Mouse (Mus musculus) liver, adult 2 months (tissue): ENCODE results near the gene Dcaf17. TPM values are rescaled to one million over a fixed set of nuclear protein-coding genes. Genes with fewer than 3 reads are reported as not detected.

Experiments used
- DNase-seq: peaks from one replicate; pipeline ENCODE4 v3.0.0-alpha.2; 2011; ENCODE audit warnings: low read depth, low spot score; ENCODE audit errors: extremely low read depth
- H3K27ac ChIP-seq: fragments of 200-500 bp; replicated peaks from 2 replicates; pipeline ENCODE4 v1.5.1; 2012; ENCODE audit warnings: low read depth, mild to moderate bottlenecking, control low read depth, inconsistent platforms, low read length; ENCODE audit not compliant: insufficient read depth
- H3K27me3 ChIP-seq: fragments of 200-500 bp; 2 replicates; pipeline ENCODE4 v1.6.1; 2012; ENCODE audit warnings: mild to moderate bottlenecking, moderate library complexity, low read length, inconsistent platforms; ENCODE audit not compliant: control insufficient read depth, insufficient read depth
- H3K36me3 ChIP-seq: fragments of 200-500 bp; 2 replicates; pipeline ENCODE4 v1.6.1; 2012; ENCODE audit warnings: low read length, inconsistent platforms; ENCODE audit not compliant: control insufficient read depth, insufficient read depth
- H3K4me1 ChIP-seq: fragments of 200-500 bp; 2 replicates; pipeline ENCODE4 v1.6.1; 2011; ENCODE audit warnings: low read length; ENCODE audit not compliant: control insufficient read depth, insufficient read depth
- H3K4me3 ChIP-seq: fragments of 200-500 bp; 2 replicates; pipeline ENCODE4 v1.5.1; 2011; ENCODE audit warnings: low read depth, mild to moderate bottlenecking, control low read depth, low read length, moderate library complexity; ENCODE audit not compliant: insufficient read depth
- H3K79me2 ChIP-seq: fragments of 200-500 bp; 2 replicates; pipeline ENCODE4 v1.6.1; 2012; ENCODE audit warnings: inconsistent platforms, mild to moderate bottlenecking, low read length, moderate library complexity; ENCODE audit not compliant: control insufficient read depth, insufficient read depth
- H3K9ac ChIP-seq: fragments of 200-500 bp; 2 replicates; pipeline ENCODE4 v1.6.1; 2012; ENCODE audit warnings: low read depth, mild to moderate bottlenecking, control low read depth, inconsistent platforms, low read length
- CTCF ChIP-seq: fragments of 200-500 bp; IDR thresholded peaks from 2 replicates; pipeline ENCODE4 v1.5.1; 2011; ENCODE audit warnings: low read depth, low read length, control low read depth
- POLR2A ChIP-seq: fragments of 200-500 bp; IDR thresholded peaks from 2 replicates; pipeline ENCODE4 v1.6.1; 2011; ENCODE audit warnings: low read length, control low read depth; ENCODE audit not compliant: insufficient read depth; ENCODE audit errors: extremely low read depth
- WGBS: fragments of 180-500 bp; shearing (Covaris S2); methylation state at CpG from one replicate; pipeline ENCODE4 v1.1.7; 2018; 5-methylcytosine and 5-hydroxymethylcytosine counted together
- polyA plus RNA-seq: library from polyadenylated mRNA; depleted of rRNA; stranded (reverse); fragments of >200 nt; gene quantifications from 2 replicates; pipeline ENCODE4 v1.2.3, GENCODE M21; 2012
- total RNA-seq: library from RNA; depleted of rRNA; stranded (reverse); fragments of >200 nt; gene quantifications from 2 replicates; pipeline ENCODE4 v1.2.3, GENCODE M21; 2014

Gene Dcaf17
- total and polyA plus RNA-seq, 2 experiments, result 2.8 to 9.5 TPM

DNA sequence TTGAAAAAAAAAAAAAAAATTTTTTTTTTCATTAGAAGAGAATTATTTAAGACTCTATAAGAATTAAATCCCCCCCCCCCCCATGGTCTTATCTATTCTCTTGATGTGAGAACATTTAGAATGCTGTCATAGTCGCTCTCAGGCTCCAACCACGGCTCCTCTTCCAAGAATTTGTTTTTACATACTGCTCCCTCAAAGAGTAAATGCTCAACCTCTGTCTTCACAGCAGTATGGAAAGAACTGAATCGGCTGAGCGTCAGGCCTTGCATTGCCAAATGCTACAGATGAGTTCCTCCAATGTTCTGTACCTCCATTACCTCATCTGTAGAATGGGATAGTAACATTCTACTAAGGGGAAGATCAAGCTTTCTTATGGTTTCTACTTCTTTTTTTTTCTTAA, 16.5 kb downstream of the Dcaf17 start:
- H3K4me1 ChIP-seq, result no peaks in the 10 kb centered on the region
- WGBS, result over 99% methylated on average over 4 of the region's 4 CpGs

GRCm38 (mm10) chr2:71073330-71073729, 18.2 kb downstream of the Dcaf17 start:
- H3K9ac ChIP-seq, result no peak overlapping the region
- H3K79me2 ChIP-seq, result no peaks in the 10 kb centered on the region
- DNase-seq, result no peak
- no peaks in the 10 kb centered on the region for H3K27me3 ChIP-seq
- peaks cover 24% of the 10 kb centered on the region for H3K36me3 ChIP-seq
- WGBS, result 82% methylated on average over 3 of the region's 3 CpGs
- no peak overlapping the region for H3K4me3 ChIP-seq
- no peak for TF ChIP-seq CTCF
- H3K4me1 ChIP-seq, result no peaks in the 10 kb centered on the region
- no peak overlapping the region for H3K27ac ChIP-seq

More for the DNA sequence above, 16.5 kb downstream of the Dcaf17 start:
- Histone ChIP-seq H3K36me3 (peaks cover 18% of the 10 kb centered on the region), H3K9ac (no peak overlapping the region), H3K27ac (no peak overlapping the region), H3K79me2 (no peaks in the 10 kb centered on the region), H3K27me3 (no peaks in the 10 kb centered on the region), H3K4me3 (no peak overlapping the region)
- DNase-seq, result no peak
- no peak for TF ChIP-seq CTCF
- no peak for TF ChIP-seq POLR2A

DNA sequence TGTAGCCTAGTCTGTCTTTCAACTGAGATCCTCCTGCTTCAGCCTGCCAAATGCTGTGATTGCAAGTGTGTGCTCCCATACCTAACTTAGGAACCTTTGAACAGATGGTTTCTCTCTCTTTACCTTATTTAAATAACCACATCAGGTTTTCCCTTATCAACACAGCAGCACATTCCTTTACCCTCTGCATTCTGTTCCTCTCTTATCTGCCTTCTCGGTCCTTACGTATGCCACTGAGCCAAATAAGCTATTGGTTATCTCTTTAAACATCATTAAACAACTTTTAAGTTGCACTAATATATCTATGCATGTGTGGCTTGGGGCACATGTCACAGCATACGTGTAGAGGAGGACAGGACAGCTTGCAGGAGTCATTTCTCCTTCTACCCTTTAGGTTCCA, 18.7 kb downstream of the Dcaf17 start:
- no peak overlapping the region for H3K4me3 ChIP-seq
- DNase-seq, result no peak
- H3K4me1 ChIP-seq, result no peaks in the 10 kb centered on the region
- H3K9ac ChIP-seq, result no peak overlapping the region
- WGBS, result 91% methylated on average over 3 of the region's 3 CpGs
- H3K27me3 ChIP-seq, result no peaks in the 10 kb centered on the region
- no peaks in the 10 kb centered on the region for H3K79me2 ChIP-seq
- H3K36me3 ChIP-seq, result peaks cover 25% of the 10 kb centered on the region
- H3K27ac ChIP-seq, result no peak overlapping the region
- TF ChIP-seq CTCF (no peak), POLR2A (no peak)

- H3K27ac ChIP-seq, result no peak overlapping the region
- peaks cover 6% of the 10 kb centered on the region; the same call in 1 of the 2 replicates for H3K4me1 ChIP-seq
- WGBS, result 97% methylated on average over 7 of the region's 7 CpGs
- H3K4me3 ChIP-seq, result no peak overlapping the region
- no peak overlapping the region for H3K9ac ChIP-seq
- H3K79me2 ChIP-seq, result no peaks in the 10 kb centered on the region
- no peak for TF ChIP-seq CTCF
- TF ChIP-seq POLR2A, result no peak
- no peak for DNase-seq
- peaks cover 23% of the 10 kb centered on the region for H3K36me3 ChIP-seq
- H3K27me3 ChIP-seq, result no peaks in the 10 kb centered on the region
Measured at GRCm38 (mm10) chr2:71082416-71082815, 27.3 kb downstream of the Dcaf17 start.

DNA sequence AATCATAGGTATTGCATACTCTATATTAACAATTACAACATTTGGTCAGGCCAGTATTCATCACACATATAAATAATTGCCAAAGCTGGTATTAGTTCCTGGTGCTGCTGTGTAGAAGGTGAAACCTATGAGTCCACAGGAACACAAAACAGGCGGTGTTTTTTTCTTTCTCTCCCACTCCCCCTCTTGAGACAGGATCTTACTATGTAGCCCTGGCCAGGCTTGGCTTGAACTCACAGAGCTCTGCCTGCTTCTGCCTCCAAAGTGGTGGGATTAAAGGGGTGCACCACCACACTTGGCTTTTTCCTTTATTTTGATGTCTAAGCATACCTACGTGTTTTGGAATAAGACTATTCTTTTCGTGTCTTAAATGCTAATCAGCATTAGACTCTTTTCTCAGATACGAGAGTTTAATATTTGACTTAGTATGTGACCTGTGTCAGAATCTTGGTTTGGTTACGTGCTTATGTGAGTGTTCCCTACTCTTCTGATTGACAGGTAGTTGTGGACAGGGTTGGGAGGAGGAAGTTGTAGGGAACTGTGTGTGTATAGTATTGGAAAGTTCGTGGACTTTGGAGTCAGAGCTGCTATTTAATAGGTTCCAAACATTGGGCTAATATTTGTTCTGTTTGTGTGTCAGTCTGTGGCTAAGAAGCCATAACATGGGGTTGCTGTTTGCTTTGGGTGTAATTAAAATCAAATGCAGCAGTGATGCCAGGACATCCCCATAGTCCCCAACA, 28.5 kb downstream of the Dcaf17 start:
- no peak overlapping the region for H3K9ac ChIP-seq
- H3K36me3 ChIP-seq, result peaks cover 27% of the 10 kb centered on the region
- 40% methylated on average over 6 of the region's 6 CpGs for WGBS
- peak; percentile 91 for DNase-seq
- TF ChIP-seq POLR2A (no peak), CTCF (no peak)
- peaks cover 6% of the 10 kb centered on the region; the same call in 1 of the 2 replicates for H3K4me1 ChIP-seq
- H3K79me2 ChIP-seq, result no peaks in the 10 kb centered on the region
- no peak overlapping the region for H3K4me3 ChIP-seq
- no peaks in the 10 kb centered on the region for H3K27me3 ChIP-seq
- no peak overlapping the region for H3K27ac ChIP-seq

GRCm38 (mm10) chr2:71089766-71090165, 34.6 kb downstream of the Dcaf17 start:
- no peak overlapping the region for H3K4me3 ChIP-seq
- TF ChIP-seq POLR2A, result no peak
- no peak for TF ChIP-seq CTCF
- 90% methylated on average over 3 of the region's 3 CpGs for WGBS
- peaks cover 50% of the 10 kb centered on the region for H3K36me3 ChIP-seq
- H3K79me2 ChIP-seq, result no peaks in the 10 kb centered on the region; the same call in 1 of the 2 replicates
- no peaks in the 10 kb centered on the region for H3K27me3 ChIP-seq
- H3K27ac ChIP-seq, result no peak overlapping the region
- no peak overlapping the region for H3K9ac ChIP-seq
- DNase-seq, result no peak
- H3K4me1 ChIP-seq, result peaks cover 2% of the 10 kb centered on the region; the same call in 1 of the 2 replicates
